Comparison of ENCODE assay signal across 7 mouse cellular contexts in the genomic region with DNA sequence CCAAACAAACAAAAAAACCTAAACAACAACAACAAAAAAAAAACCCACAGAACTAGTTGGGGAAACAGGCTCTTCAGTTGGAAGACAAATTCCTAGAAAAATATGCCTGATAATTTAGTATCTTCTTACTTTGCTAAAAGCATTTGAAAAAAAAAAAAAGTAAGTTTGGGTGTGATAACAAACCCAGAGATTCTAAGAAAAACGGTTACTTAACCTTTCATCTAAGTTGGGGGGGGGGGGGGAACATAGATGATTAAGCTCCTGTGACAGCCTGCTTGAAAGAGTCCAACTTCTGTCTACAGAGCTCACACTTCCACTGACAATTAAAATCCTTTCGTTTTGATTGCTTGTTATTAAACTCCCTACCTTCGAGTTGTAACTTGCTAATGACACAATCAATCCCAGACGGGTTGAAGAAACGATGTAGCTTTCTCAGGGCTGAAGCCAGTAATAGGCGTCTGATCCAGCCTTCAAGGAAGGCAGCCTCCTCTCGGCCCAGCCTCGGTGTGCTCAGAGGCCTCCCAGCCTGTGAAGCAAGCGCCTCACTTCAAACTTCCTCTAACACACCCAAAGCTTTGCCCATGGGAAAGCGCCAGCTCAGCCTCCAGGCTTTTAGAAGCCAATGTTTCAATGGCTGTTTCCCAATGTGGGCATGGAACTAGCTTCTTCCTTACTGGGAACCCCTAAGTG. TPM values are rescaled to one million over a fixed set of nuclear protein-coding genes. Genes with fewer than 3 reads are reported as not detected.
DNase-seq lines count a peak whose midpoint lies in the region; ATAC-seq and TF ChIP-seq lines count a peak whose summit lies in the region.

No protein-coding gene starts in this region.

- peak overlapping the region; percentile 7; the same call in 1 of the 2 replicates for H3K4me3 ChIP-seq in liver, postnatal 0 days (ENCODE audit: low read depth, low read length)
- no peak overlapping the region for H3K4me3 ChIP-seq in thymus, adult 2 months (ENCODE audit: control insufficient read depth, insufficient read depth, low read length)

- H3K27me3 ChIP-seq in liver, postnatal 0 days (ENCODE audit: insufficient read depth, low read length): no peaks in the 10 kb centered on the region
- no peaks in the 10 kb centered on the region for H3K27me3 ChIP-seq in thymus, adult 2 months (ENCODE audit: control insufficient read depth, insufficient read depth, low read length)

- H3K9ac ChIP-seq in liver, postnatal 0 days (replicated peaks): peak overlapping the region; percentile 41; the same call in 1 of the 2 replicates

- peak overlapping the region; percentile 56 for H3K27ac ChIP-seq in liver, postnatal 0 days (ENCODE audit: low read depth)
- no peak overlapping the region for H3K27ac ChIP-seq in thymus, adult 2 months (ENCODE audit: control insufficient read depth, insufficient read depth, low read length)

- TF ChIP-seq EP300 in liver, postnatal 0 days (IDR thresholded peaks at IDR 0.05; ENCODE audit: low read depth): peak; percentile 70

- H3K4me2 ChIP-seq in liver, postnatal 0 days (ENCODE audit: low read depth, low read length): peak overlapping the region; percentile 58

- H3K36me3 ChIP-seq in liver, postnatal 0 days (replicated peaks; ENCODE audit: insufficient read depth, low read length): peaks cover 42% of the 10 kb centered on the region
- peaks cover 11% of the 10 kb centered on the region for H3K36me3 ChIP-seq in thymus, adult 2 months (ENCODE audit: control insufficient read depth, insufficient read depth, low read length)

- TF ChIP-seq CTCF in liver, postnatal 0 days (IDR thresholded peaks at IDR 0.05; ENCODE audit: low read depth): no peak
- TF ChIP-seq CTCF in thymus, adult 2 months (IDR thresholded peaks at IDR 0.05; ENCODE audit: borderline replicate concordance, control insufficient read depth, extremely low read depth, insufficient read depth, low read length, poor library complexity): no peak

- peaks cover 61% of the 10 kb centered on the region for H3K4me1 ChIP-seq in liver, postnatal 0 days (ENCODE audit: insufficient read depth)
- H3K4me1 ChIP-seq in thymus, adult 2 months (replicated peaks; ENCODE audit: control insufficient read depth, insufficient read depth, low read length): peaks cover 15% of the 10 kb centered on the region

- no peaks in the 10 kb centered on the region for H3K9me3 ChIP-seq in liver, postnatal 0 days (ENCODE audit: low read length)

- no peak for TF ChIP-seq POLR2A in thymus, adult 2 months (IDR thresholded peaks at IDR 0.05; ENCODE audit: control insufficient read depth, extremely low read depth, insufficient read depth, low read length, poor library complexity)

- DNase-seq in urinary bladder, postnatal 14 days (ENCODE audit: low spot score): peak; percentile 46
- DNase-seq in urinary bladder, postnatal 36 days (ENCODE audit: low spot score in 2 of 2): no peak
- DNase-seq in gonadal fat pad, adult 2 months (ENCODE audit: low read depth): peak; percentile 77
- no peak for DNase-seq in liver, postnatal 0 days
- no peak for DNase-seq in embryo, embryonic 11 days
- DNase-seq in left cerebral cortex, postnatal 10 days (ENCODE audit: extremely low spot score in 1 of 2, low spot score in 2 of 2): no peak
- DNase-seq in thymus, adult 2 months: no peak

- WGBS in liver, postnatal 0 days (ENCODE audit: insufficient replicate concordance): 26% methylated on average over 10 of the region's 10 CpGs
- whole genome bisulfite sequencing in thymus, adult 2 months: 10% methylated on average over 10 of the region's 10 CpGs

- intact Hi-C loops in left cerebral cortex, postnatal 10 days (cut with DNase I): no loop called here

- ATAC-seq in liver, postnatal 0 days: peak; percentile 29; the same call in 1 of the 2 replicates

RNA-seq across cellular contexts. Expression of a gene that starts 17.7 kb away (rescaled TPM):
- polyA plus RNA-seq in gonadal fat pad, adult 2 months (2012; rRNA removed): 12.9 and 20.0 TPM in 2 replicates
- polyA plus RNA-seq in liver, postnatal 0 days (2015; fragmentation: Nextera tagmentation; extraction: Ambion mirVana): 4.4 and 5.7 TPM in 2 replicates
- 10 to 100 TPM; 44.6 to 47.4 TPM for total RNA-seq in left cerebral cortex, postnatal 10 days (2021)
- 17.1 and 20.4 TPM in 2 replicates for polyA plus RNA-seq in thymus, adult 2 months (2012; rRNA removed)

Comparison
In these comparisons a context has a peak if more than half of its experiments do, and no peak if none do; other contexts are left out.
1. DNase-seq: peak in urinary bladder, postnatal 14 days (single experiment) and gonadal fat pad, adult 2 months (single experiment); none in urinary bladder, postnatal 36 days (0 of 2), liver, postnatal 0 days (single experiment), embryo, embryonic 11 days (single experiment), left cerebral cortex, postnatal 10 days (0 of 2) and thymus, adult 2 months (single experiment).